Mouse (Mus musculus) T-helper 1 cell (primary cell): ENCODE measurements around the gene Rcc1l.

ENCODE experiments used
- in situ Hi-C: fragments of 300-600 bp; cut with MboI, MseI; formaldehyde crosslinking; loops from one replicate; pipeline ENCODE4 v1.15.1; 2025; ENCODE audit warnings: high pct_unique_total_duplicates

Rcc1l gene

DNA sequence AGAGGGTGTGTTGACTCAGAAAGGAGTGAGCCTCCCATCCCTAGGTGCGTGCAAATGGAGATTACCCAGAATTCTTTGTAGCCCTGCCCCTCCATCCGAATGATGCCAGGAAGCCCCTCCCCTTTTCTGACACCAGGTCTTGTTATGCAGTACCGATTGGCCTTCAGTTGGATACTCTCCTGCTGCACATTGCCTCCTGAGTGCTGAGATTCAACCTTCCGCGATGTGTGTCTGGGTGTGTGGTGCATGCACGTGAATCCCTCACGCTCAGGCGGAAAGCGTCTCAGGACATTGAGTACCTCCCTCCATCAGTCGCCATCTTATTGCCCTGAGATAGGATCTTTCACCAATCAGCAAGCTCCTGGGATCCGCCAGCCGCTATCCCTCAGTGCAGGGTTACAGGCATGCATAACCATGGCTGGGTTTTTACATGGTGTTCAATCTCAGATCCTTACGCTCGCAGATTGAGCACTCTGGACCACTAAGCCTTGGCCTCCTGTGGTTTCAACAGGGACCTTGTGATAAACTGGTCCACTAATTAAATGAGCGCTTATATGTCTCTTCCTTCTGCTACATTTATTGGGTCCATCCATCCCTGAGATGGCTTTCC, 57.7 kb downstream of the Rcc1l start:
- in situ Hi-C loops: no loop called here

DNA sequence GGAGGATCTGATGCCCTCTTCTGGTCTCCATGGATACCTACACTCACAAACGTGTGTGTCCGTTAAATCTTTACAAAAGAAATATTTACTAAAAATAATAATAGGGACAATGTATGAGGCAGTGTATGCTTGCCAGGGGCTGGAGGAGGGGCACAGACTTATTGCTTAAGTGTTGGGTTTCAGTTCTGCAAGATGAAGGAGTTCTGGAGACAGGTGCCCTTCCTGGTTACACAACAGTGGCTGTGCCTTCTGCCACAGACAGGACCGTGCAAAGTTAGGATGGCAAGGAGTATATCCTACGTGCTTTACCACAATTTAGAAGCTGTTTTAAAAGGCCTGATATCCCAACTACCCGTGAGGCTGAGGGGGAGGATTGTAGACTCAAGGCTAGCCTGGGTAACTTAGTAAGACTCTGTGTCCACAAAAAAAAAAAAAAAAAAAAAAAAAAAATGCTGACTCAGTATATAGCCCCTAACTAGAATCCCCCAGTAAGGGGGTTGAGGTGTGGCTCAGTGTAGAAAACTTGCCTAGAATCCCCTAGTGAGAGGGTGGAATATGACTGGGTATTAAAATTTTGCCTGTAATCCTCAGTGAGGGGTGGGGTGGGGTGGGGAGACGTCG, 60.8 kb downstream of the Rcc1l start:
- in situ Hi-C loops: no loop called here

DNA sequence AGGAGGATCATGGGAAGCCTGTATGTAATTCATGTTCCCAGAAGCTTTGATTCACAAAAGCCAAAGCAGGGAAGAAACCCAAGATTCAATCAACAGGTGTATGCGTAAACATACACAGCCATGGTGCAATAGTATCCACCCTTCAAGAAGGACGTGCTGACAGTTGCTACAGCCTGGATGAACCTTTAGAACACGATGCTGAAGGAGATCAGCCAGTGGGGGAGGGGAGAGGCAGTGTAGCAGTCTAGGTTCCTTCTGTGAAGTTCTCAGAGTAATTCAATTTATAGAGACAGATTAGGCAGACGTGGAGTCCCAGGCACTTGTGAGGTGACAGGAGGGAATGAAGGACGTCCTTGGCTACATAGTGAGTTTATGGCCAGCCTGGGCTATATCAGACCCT, 61.6 kb downstream of the Rcc1l start:
- in situ Hi-C loops: no loop called here

DNA sequence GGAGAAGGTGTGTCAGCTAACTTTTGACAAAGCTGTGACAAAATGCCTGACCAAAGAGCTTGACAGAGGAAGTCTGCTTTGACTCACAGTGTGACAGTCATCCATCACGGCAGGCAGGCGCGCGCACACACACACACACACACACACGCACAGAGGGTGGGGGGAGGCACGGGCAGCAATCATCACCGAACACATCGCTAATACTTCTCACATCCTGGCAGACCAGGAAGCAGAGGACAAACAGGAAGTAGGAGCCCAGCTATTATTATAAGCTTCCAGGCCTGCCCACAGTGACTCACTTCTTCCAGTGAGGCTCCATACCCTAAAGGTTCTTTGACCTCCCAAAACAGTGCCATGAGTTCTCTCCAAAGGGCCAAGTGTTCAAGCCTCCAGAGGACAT, 70.7 kb downstream of the Rcc1l start:
- in situ Hi-C loops: no loop called here

DNA sequence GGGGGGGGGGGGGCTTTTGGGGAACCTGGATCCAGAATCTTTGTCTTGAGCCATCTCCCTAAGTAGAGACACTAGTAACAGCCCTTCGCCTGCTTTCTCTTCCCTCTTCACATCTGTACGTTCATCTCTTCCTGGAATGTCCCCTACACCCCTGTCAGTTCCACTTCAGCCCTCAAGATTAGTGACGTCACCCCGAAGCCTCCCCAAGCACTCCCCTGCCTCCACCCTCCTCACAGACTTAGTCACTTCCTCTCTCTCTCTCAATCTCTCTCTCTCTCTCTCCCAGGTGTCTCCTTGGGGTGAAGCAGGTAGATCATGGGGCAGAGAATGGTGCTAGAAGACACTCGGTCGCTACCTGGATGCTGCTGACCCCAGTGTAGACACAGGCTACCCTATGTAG, 73.9 kb downstream of the Rcc1l start:
- in situ Hi-C loops: no loop called here

DNA sequence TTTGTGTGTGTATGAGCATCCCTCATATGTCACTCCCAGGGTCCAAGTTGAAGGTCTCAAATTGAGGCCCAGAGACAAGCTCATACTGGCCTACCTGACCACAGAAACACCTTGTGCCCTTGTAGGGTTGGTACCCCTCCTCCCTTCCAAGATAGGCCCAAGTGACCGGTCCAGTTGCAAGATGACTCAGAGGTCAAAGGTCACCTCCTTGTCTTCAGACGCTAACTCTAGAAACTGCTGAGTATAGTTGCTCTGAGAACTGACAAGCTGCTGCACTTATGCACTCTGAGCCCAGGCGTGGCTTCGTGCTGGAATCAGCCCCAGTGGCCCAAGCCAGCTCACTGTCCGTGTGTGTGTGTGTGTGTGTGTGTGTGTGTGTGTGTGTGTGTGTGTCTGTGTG, 74.7 kb downstream of the Rcc1l start:
- in situ Hi-C loops: no loop called here

DNA sequence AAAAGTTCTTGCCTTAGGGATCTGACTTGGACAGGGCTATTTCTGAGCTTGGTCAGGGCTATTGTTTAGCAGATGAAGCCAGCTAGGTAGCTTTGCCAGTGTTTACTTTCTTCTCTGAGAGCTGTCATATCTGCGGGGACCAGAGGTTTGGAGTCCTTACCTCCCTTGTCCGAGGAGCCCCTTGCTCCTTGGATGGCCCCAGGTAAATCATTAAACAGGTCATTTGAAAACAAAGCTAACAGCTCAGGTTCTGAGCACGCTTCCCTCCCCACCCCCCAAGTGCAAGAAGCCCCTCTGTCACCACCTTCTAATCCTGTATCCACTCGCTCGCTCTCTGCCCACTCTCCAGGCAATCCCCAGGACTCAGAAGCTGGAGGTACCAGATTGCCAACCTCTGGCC, 75.3 kb downstream of the Rcc1l start:
- in situ Hi-C loops: no loop called here

DNA sequence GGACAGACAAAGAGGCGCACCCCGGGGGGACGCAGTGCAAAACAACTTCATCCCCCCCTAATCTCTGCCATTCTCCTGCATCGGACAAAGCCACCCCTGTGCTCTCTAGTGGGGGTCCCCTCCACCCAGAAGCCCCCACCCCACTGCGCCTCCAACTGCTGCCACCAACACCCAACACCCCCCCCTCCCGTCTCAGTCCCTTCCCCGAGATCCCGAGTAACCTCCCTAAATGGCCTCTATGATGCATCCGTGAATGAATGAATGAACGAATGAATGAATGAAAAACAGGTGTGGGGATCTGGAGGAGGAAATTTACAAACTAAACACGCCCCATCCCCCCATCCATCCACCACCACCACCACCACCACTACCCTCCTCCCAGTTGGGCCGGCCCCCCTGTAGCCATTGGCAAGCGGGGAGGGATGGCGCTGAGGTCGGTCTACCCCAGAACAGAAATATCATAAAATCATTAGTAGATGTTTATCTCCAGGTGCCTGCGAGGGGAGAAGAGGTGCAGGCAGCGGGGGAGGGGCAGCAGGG, 76.3 kb downstream of the Rcc1l start:
- in situ Hi-C loops: no loop called here

DNA sequence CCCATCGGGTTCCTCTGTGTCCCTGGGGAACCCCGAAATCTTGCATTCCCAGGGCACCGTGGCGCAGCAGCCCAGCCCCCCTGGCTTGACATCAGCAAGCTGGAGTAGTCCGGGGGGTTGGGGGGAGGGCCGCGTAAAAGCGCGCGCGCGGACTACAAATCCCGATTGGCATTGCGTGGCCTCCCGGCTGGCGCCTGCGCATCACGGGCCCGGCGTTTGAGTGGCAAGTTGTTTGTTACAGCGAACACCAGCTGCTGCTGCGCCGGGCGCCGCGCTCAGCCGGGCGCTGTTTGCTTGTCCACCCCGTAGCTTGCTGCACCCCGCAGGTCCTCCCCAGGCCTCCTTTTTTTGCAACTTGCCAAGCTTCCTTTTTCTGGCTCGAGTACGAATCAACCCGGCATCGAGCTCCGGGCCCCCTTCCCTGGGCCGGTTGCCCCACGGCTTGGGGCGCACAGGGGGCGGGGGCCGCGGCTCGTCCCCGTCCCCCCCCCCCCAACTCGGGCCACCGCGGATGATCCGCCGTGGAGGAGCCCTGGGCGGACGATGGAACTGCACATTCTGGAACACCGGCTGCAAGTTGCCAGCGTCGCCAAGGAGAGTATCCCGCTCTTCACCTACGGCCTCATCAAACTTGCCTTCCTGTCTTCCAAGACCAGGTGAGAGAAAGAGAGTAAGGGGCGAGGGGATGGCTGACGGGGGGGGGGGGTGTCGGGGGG, 76.9 kb downstream of the Rcc1l start, which contains the start of gene Castor2:
TSS of gene Castor2 (plus strand) at position 216 of the 716 bp plus-strand sequence.
- in situ Hi-C loops: no loop called here

DNA sequence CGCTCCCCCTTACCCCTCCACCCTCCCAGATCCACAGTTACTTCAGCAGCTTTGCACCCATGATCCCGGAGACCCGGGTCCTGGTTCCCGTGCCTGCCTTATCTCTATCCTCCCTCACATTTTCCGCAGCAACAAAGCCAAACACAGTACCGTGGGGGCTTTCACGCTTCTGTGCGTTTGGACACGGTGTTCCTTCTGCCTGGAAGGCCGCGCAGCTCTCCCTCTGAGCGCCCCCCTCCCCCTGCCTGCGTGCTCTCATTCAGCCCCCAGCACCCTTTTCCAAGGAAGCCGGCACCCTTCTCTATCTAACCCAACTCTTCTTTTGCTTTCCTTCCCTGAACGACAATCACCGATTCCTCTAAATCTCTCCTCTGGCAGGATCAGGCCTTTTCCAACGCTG, 77.6 kb downstream of the Rcc1l start:
- in situ Hi-C loops: no loop called here

DNA sequence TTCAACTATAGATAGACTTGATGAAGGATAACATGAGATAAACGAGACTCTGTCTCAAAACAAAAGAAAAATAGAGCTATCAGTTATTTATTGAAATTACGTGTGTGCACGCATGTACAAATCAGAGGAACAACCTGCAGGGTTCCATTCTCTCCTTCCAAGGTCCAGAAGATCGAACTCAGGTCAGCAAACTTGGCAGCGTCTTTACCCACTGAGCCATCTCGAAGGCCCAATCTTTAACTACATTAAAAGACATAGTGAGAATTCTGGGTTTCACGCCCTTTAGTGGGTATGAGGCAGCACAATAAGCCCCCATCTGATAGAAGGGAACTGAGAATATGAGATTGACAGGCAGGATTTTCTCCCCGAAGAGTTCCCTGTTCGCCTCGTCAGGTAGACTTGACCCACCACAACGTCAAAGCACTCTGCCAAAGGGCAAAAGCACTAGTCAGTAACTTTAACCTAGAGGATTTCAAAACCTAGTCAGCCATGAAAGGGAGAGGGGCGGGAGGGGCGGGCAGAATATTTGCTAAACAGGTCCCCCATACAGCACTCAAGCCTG, 78.2 kb downstream of the Rcc1l start:
- in situ Hi-C loops: no loop called here
